ENCODE assay signal across 8 mouse cellular contexts in the genomic region with DNA sequence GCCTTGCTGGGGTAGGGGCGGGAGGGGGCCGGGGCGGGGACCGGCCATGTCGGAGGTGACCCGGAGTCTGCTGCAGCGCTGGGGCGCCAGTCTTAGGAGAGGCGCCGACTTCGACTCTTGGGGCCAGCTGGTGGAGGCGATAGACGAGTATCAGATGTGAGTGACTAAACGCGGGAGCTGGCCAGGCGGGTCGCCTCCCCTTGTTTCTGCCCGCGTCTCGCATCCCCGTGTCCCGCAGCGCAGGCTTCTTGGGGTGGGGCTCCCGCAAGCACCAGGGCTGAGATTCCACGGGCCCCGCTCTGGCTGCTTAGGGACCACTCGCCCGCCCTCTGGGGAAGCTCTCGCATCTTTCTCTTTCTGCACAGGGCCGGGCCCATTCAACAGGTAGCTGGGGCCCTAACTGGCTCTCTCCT. TPM values are rescaled to one million over a fixed set of nuclear protein-coding genes. Genes with fewer than 3 reads are reported as not detected.
DNase-seq lines count a peak whose midpoint lies in the region; ATAC-seq and TF ChIP-seq lines count a peak whose summit lies in the region.

No protein-coding gene starts in this region.

- H3K27me3 ChIP-seq in heart, embryonic 10.5 days (ENCODE audit: insufficient read depth, poor library complexity, severe bottlenecking), result no peaks in the 10 kb centered on the region
- H3K27me3 ChIP-seq in E14TG2a.4 (ENCODE audit: insufficient read depth, low read length), result no peaks in the 10 kb centered on the region
- H3K27me3 ChIP-seq in heart, embryonic 13.5 days (replicated peaks), result no peaks in the 10 kb centered on the region
- H3K27me3 ChIP-seq in limb, embryonic 14.5 days (ENCODE audit: control insufficient read depth, insufficient read depth, low read length), result no peaks in the 10 kb centered on the region

- no peaks in the 10 kb centered on the region for H3K4me1 ChIP-seq in heart, embryonic 10.5 days
- H3K4me1 ChIP-seq in E14TG2a.4 (replicated peaks; ENCODE audit: low read depth, low read length), result peaks cover 12% of the 10 kb centered on the region; the same call in 1 of the 2 replicates
- no peaks in the 10 kb centered on the region for H3K4me1 ChIP-seq in cortical plate, adult 2 months (ENCODE audit: control insufficient read depth, insufficient read depth, low read length)
- peaks cover 5% of the 10 kb centered on the region; the same call in 1 of the 2 replicates for H3K4me1 ChIP-seq in heart, embryonic 13.5 days
- no peaks in the 10 kb centered on the region for H3K4me1 ChIP-seq in limb, embryonic 14.5 days (ENCODE audit: control insufficient read depth, insufficient read depth, low read length)

- peak overlapping the region; percentile 66 for H3K4me3 ChIP-seq in heart, embryonic 10.5 days
- peak overlapping the region; percentile 84 for H3K4me3 ChIP-seq in E14TG2a.4 (replicated peaks; ENCODE audit: low read length)
- peak overlapping the region; percentile 97 for H3K4me3 ChIP-seq in cortical plate, adult 2 months (ENCODE audit: insufficient read depth, low read length)
- peak overlapping the region; percentile 58 for H3K4me3 ChIP-seq in heart, embryonic 13.5 days
- H3K4me3 ChIP-seq in limb, embryonic 14.5 days (replicated peaks; ENCODE audit: low read length), result peak overlapping the region; percentile 45

- WGBS in heart, embryonic 10.5 days, result under 1% methylated on average over 30 of the region's 30 CpGs
- whole genome bisulfite sequencing in heart, embryonic 13.5 days, result under 1% methylated on average over 26 of the region's 30 CpGs
- WGBS in limb, embryonic 14.5 days, result under 1% methylated on average over 24 of the region's 30 CpGs

- DNase-seq in heart, embryonic 10.5 days (ENCODE audit: low spot score), result peak; percentile 88
- no peak for DNase-seq in heart, postnatal 25 days (ENCODE audit: low spot score)
- DNase-seq in limb, embryonic 14.5 days (ENCODE audit: low spot score), result peak; percentile 35
- peak; percentile 79 for DNase-seq in neural tube, embryonic 10.5 days (ENCODE audit: extremely low spot score, low spot score)
- DNase-seq in urinary bladder, postnatal 14 days (ENCODE audit: low spot score), result peak; percentile 36

- ATAC-seq in heart, embryonic 13.5 days (ENCODE audit: extremely low read depth, insufficient number of reproducible peaks, low FRiP score, low TSS enrichment), result peak; percentile 4; the same call in 1 of the 2 replicates
- peak; percentile 21; the same call in 1 of the 2 replicates for ATAC-seq in limb, embryonic 14.5 days (ENCODE audit: low FRiP score, low read depth)

- no peaks in the 10 kb centered on the region for H3K9me3 ChIP-seq in heart, embryonic 10.5 days
- no peaks in the 10 kb centered on the region for H3K9me3 ChIP-seq in E14TG2a.4 (ENCODE audit: low read length)
- H3K9me3 ChIP-seq in heart, embryonic 13.5 days, result no peaks in the 10 kb centered on the region
- H3K9me3 ChIP-seq in limb, embryonic 14.5 days (ENCODE audit: control insufficient read depth, low read length), result no peaks in the 10 kb centered on the region

- TF ChIP-seq CTCF in E14TG2a.4 (conservative IDR thresholded peaks at IDR 0.05; ENCODE audit: low read length), result no peak
- TF ChIP-seq CTCF in cortical plate, adult 2 months (IDR thresholded peaks at IDR 0.05; ENCODE audit: extremely low read depth, insufficient read depth, low read length), result no peak

- peak overlapping the region; percentile 69 for H3K4me2 ChIP-seq in heart, embryonic 13.5 days
- peak overlapping the region; percentile 49 for H3K4me2 ChIP-seq in limb, embryonic 14.5 days (replicated peaks; ENCODE audit: low read depth, low read length, severe bottlenecking)

- intact Hi-C loops in heart, postnatal 25 days (cut with DNase I), result no loop called here

- no peak for TF ChIP-seq POLR2A in cortical plate, adult 2 months (IDR thresholded peaks at IDR 0.05; ENCODE audit: extremely low read depth, insufficient read depth, low read length)
- TF ChIP-seq POLR2A in limb, embryonic 14.5 days (IDR thresholded peaks at IDR 0.05; ENCODE audit: borderline replicate concordance, extremely low read depth, insufficient read depth, insufficient read length), result no peak

- peak overlapping the region; percentile 79 for H3K9ac ChIP-seq in heart, embryonic 13.5 days
- H3K9ac ChIP-seq in limb, embryonic 14.5 days (ENCODE audit: low read depth, low read length, severe bottlenecking), result peak overlapping the region; percentile 51

- peaks cover 16% of the 10 kb centered on the region for H3K36me3 ChIP-seq in heart, embryonic 10.5 days
- peaks cover 17% of the 10 kb centered on the region for H3K36me3 ChIP-seq in E14TG2a.4 (ENCODE audit: insufficient read depth, low read length)
- peaks cover 17% of the 10 kb centered on the region for H3K36me3 ChIP-seq in heart, embryonic 13.5 days
- H3K36me3 ChIP-seq in limb, embryonic 14.5 days (ENCODE audit: control insufficient read depth, insufficient read depth, low read length), result peaks cover 12% of the 10 kb centered on the region

- peak overlapping the region; percentile 85 for H3K27ac ChIP-seq in heart, embryonic 10.5 days
- no peak overlapping the region for H3K27ac ChIP-seq in cortical plate, adult 2 months (ENCODE audit: insufficient read depth, low read length)
- H3K27ac ChIP-seq in heart, embryonic 13.5 days (replicated peaks), result peak overlapping the region; percentile 66
- H3K27ac ChIP-seq in limb, embryonic 14.5 days (replicated peaks; ENCODE audit: low read depth, low read length), result peak overlapping the region; percentile 2; the same call in 1 of the 2 replicates

RNA-seq across cellular contexts. Expression of gene Brox, which starts 0.4 kb away (rescaled TPM):
- polyA plus RNA-seq in heart, embryonic 10.5 days (2016; fragmentation: Nextera tagmentation; extraction: Ambion mirVana), result 33.3 and 40.7 TPM in 2 replicates
- 10 to 100 TPM; 32.8 to 37.8 TPM for total RNA-seq in heart, postnatal 25 days (2021)
- 43.6 and 45.1 TPM in 2 replicates for polyA plus RNA-seq in cortical plate, adult 2 months (2012; rRNA removed)
- polyA plus RNA-seq in heart, embryonic 13.5 days (2015; fragmentation: Nextera tagmentation; extraction: Ambion mirVana), result 35.9 and 36.6 TPM in 2 replicates
- 33.5 and 37.8 TPM in 2 replicates for polyA plus RNA-seq in limb, embryonic 14.5 days (2012; rRNA removed)
- 41.7 and 42.3 TPM in 2 replicates for polyA plus RNA-seq in limb, embryonic 14.5 days (2014; fragmentation: Nextera tagmentation; extraction: Ambion mirVana)

RNA-seq across cellular contexts. Expression of gene Aida, which starts 1.1 kb away (rescaled TPM):
- polyA plus RNA-seq in heart, embryonic 10.5 days (2016; fragmentation: Nextera tagmentation; extraction: Ambion mirVana), result 27.5 and 41.1 TPM in 2 replicates
- 10 to 100 TPM; 23.4 to 32.9 TPM for total RNA-seq in heart, postnatal 25 days (2021)
- polyA plus RNA-seq in cortical plate, adult 2 months (2012; rRNA removed), result 54.4 and 55.6 TPM in 2 replicates
- 28.3 and 29.3 TPM in 2 replicates for polyA plus RNA-seq in heart, embryonic 13.5 days (2015; fragmentation: Nextera tagmentation; extraction: Ambion mirVana)
- 87.3 and 93.3 TPM in 2 replicates for polyA plus RNA-seq in limb, embryonic 14.5 days (2012; rRNA removed)
- polyA plus RNA-seq in limb, embryonic 14.5 days (2014; fragmentation: Nextera tagmentation; extraction: Ambion mirVana), result 31.9 and 34.9 TPM in 2 replicates

Comparison
In these comparisons a context has a peak if more than half of its experiments do, and no peak if none do; other contexts are left out.
1. H3K4me3 ChIP-seq: peak in every context shown above with its lines; median percentile 97 in cortical plate, adult 2 months; 84 in E14TG2a.4; 66 in heart, embryonic 10.5 days; 58 in heart, embryonic 13.5 days; 45 in limb, embryonic 14.5 days.